Mouse (Mus musculus) C2C12 (cell line): ENCODE measurements at regions not wholly inside any gene's neighbourhood (a gene's known extent, or its start where the extent isn't known, plus 50 kb on each side); places are given as distances from the start of the nearest gene placed in this dataset.

Experiments
- H3K27me3 ChIP-seq: one replicate; pipeline ENCODE4 v1.6.1; 2011; ENCODE audit not compliant: control insufficient read depth, insufficient read depth, insufficient read length
- H3K36me3 ChIP-seq: one replicate; pipeline ENCODE4 v1.6.1; 2011; ENCODE audit not compliant: control insufficient read depth, insufficient read depth
- H3K4me3 ChIP-seq: one replicate; pipeline ENCODE4 v1.5.1; 2011; ENCODE audit warnings: mild to moderate bottlenecking, control low read depth; ENCODE audit not compliant: poor library complexity, insufficient read depth, severe bottlenecking
- H3K79me2 ChIP-seq: one replicate; pipeline ENCODE4 v1.6.1; 2011; ENCODE audit not compliant: control insufficient read depth, insufficient read depth
- H3K79me3 ChIP-seq: one replicate; pipeline ENCODE4 v1.6.1; 2011; ENCODE audit warnings: low read depth, control low read depth
- H3ac ChIP-seq: one replicate; pipeline ENCODE3; 2011; ENCODE audit warnings: low read depth; ENCODE audit not compliant: control insufficient read depth, insufficient read length
- CEBPB ChIP-seq: IDR thresholded peaks from one replicate; pipeline ENCODE4 v1.6.1; 2011; ENCODE audit warnings: low read depth, mild to moderate bottlenecking, control low read depth, moderate library complexity
- CTCF ChIP-seq: IDR thresholded peaks from one replicate; pipeline ENCODE4 v1.5.1; 2011; ENCODE audit not compliant: control insufficient read depth, insufficient read depth, insufficient read length
- FOSL1 ChIP-seq: IDR thresholded peaks from one replicate; pipeline ENCODE4 v1.8.0; 2011; ENCODE audit warnings: mild to moderate bottlenecking, low read length; ENCODE audit not compliant: poor library complexity, insufficient read depth, severe bottlenecking
- MAX ChIP-seq: IDR thresholded peaks from one replicate; pipeline ENCODE4 v1.6.1; 2011; ENCODE audit warnings: mild to moderate bottlenecking, control low read depth
- MYOD1 ChIP-seq: IDR thresholded peaks from one replicate; pipeline ENCODE4 v1.6.1; 2011; ENCODE audit warnings: low read depth; ENCODE audit not compliant: control insufficient read depth, insufficient read length
- MYOG ChIP-seq: IDR thresholded peaks from one replicate; pipeline ENCODE4 v1.6.1; 2011; ENCODE audit not compliant: control insufficient read depth, insufficient read length; ENCODE audit errors: extremely low read depth
- USF1 ChIP-seq: IDR thresholded peaks from one replicate; pipeline ENCODE4 v1.6.1; 2011; ENCODE audit warnings: low read depth, mild to moderate bottlenecking, control low read depth, moderate library complexity

DNA sequence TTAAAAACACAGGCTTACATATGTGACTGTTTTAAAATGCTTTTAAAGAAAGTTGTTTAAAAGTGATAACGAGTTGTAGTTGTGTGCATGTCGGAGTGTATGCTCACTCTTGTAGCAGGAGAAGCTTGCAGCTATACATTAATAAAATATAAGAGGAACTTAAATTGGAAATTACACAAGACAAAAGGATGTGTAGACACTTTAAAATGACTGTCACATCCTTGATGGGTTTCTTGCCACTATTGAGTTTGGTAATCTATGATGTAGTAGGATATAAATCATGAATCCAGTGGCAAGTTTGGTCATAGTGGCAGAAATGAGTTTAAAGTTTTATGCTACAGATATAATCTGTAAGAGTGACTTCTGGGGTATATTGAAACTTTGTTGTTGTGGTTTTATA, 504.3 kb downstream of the Plcl1 start:
- TF ChIP-seq MYOG (no peak), CEBPB (no peak), CTCF (no peak), MYOD1 (no peak), USF1 (no peak), FOSL1 (no peak), MAX (no peak)
- H3K27me3 ChIP-seq = peaks cover 4% of the 10 kb centered on the region

DNA sequence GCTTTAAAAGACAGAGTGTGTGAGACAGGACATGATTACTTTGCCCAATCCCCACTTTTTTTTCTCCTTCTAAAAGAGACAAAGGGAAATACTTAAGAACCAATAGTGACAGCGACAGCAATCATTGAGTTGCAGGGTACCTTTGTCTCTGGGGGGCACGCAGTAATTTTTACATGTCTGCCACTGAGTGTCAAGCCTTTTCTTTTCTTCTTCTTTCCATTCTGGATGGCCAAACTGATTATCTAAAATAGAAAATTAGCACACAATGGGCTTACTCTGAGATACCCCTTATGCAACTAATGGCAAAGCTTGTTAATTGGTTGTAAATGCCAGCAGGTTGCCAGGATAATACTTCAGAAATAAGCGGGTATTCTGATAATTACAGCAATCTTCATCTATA, 508.6 kb downstream of the Plcl1 start:
- H3K4me3 ChIP-seq = no peak overlapping the region
- peaks cover 7% of the 10 kb centered on the region for H3K27me3 ChIP-seq
- H3K79me3 ChIP-seq = no peaks in the 10 kb centered on the region
- H3K79me2 ChIP-seq = no peaks in the 10 kb centered on the region
- TF ChIP-seq CTCF = no peak
- no peak for TF ChIP-seq MYOD1
- no peak overlapping the region for H3ac ChIP-seq
- H3K36me3 ChIP-seq = no peaks in the 10 kb centered on the region

More for the DNA sequence above, 504.3 kb downstream of the Plcl1 start:
- Histone ChIP-seq H3K4me3 (no peak overlapping the region), H3K36me3 (no peaks in the 10 kb centered on the region), H3K79me2 (no peaks in the 10 kb centered on the region), H3K79me3 (no peaks in the 10 kb centered on the region), H3ac (no peak overlapping the region)

DNA sequence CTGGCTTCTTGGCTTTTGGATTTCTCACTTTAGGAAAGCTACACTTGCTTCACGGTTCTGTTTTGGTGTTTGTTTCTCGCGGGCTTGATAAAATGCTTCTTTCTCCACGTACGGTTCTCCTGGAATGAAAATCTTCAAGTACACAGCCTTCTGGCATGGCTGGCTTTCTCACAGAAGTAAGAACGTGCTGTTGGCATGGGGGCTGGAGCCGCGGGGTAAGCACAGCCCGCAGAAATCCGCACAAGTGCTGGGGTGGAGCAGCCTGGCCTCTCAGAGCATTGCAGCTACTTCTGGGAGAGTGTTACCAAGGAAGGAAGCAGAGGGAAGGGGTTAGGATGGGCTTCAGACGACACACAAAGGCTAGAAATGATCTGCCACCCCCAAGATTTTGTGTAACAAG, 510.2 kb downstream of the Plcl1 start:
- Histone ChIP-seq H3K4me3 (no peak overlapping the region), H3ac (no peak overlapping the region), H3K36me3 (no peaks in the 10 kb centered on the region), H3K27me3 (peaks cover 7% of the 10 kb centered on the region), H3K79me3 (no peaks in the 10 kb centered on the region), H3K79me2 (no peaks in the 10 kb centered on the region)
- TF ChIP-seq USF1 = no peak

DNA sequence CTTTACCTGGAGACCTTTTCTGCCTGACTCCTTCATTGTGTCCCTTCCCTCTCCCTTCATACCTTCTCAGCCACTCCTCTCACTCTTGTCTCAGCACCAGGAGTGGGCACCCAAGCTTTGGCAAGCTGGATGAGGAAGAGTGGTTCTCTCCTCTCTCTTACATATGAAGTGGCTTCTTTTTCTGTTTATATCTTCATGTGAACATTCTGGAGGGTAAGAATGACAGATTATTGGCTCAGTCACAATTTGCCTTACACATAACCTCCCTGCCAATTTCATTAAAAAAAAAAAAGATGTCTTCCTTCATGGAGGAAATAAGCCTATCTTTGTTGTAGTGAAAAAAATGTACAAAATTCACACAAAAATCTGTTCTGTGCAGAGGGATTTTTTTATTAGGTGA, 513.8 kb downstream of the Plcl1 start:
- TF ChIP-seq USF1 (no peak), MAX (no peak), CTCF (no peak), MYOD1 (no peak), FOSL1 (no peak), MYOG (no peak), CEBPB (no peak)
- no peaks in the 10 kb centered on the region for H3K36me3 ChIP-seq
- H3K27me3 ChIP-seq = peaks cover 3% of the 10 kb centered on the region
- no peaks in the 10 kb centered on the region for H3K79me2 ChIP-seq
- no peak overlapping the region for H3ac ChIP-seq
- H3K4me3 ChIP-seq = no peak overlapping the region
- no peaks in the 10 kb centered on the region for H3K79me3 ChIP-seq

DNA sequence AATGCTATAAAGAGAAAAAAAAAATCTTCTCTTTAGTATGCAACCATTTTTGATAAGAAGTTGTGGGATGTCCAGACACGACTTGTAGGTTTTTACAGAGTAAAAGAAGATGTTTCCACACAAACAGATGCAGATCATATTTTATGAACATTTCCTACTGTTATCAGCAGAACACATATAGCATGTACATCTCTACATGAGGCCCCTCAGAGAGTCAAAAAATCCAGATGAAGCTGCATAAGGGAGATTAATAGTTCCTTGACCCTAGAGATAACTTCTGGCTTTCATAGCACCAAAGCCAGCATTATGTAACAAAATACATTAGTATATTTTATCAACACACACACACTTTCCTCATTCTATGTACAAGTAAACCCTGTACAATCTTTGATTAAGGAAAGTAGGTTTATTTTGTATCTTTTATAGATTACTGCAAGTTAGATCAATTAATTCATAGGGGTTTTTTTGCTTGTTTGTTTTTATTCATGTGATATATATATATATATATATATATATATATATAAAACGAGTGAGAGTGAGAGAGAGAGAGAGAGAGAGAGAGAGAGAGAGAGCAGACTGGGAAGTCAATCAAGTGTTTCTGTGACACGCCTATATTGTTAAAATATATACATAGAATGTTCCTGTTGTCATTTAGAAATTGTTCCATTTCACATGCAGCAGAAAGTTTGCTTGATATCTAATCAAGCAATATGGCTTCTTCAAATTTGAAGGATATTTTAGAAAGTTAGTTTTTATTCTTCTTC, 541.2 kb downstream of the Plcl1 start:
- H3K79me3 ChIP-seq = no peaks in the 10 kb centered on the region
- no peak for TF ChIP-seq MAX
- TF ChIP-seq CTCF = no peak
- no peak for TF ChIP-seq FOSL1
- TF ChIP-seq USF1 = no peak
- TF ChIP-seq CEBPB = no peak
- TF ChIP-seq MYOG = no peak
- TF ChIP-seq MYOD1 = no peak
- no peaks in the 10 kb centered on the region for H3K27me3 ChIP-seq

DNA sequence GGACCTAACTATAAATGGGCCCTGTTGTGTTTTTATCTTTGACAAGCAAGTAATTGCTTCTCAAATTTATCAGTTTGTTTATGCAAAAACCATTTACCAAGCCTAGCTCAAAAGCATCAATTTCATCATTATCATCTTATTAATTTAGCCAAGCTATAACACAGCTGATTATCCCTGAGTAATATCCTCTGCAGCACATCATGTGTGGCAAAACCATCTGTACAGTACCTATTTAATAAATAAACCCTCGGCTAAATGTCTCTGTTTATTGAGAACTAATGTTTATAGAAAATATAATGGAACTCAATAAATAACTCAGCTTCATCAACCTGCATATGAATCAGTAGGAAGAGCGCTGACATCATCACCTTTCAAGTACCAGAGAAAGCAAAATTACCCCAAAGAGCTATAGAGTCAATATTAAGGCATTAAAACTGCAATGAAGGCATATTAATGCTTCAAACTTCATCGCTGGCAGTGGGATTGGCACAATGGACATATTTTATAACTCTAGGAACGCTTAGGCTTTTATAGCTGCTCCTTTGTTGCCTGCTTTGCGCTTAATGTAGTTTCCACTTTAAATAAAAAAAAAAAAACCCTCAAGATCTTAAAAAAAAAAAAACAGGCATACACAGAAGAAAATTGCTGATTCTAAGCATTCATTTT, 542.0 kb downstream of the Plcl1 start:
- no peaks in the 10 kb centered on the region for H3K36me3 ChIP-seq
- no peak for TF ChIP-seq MYOG
- TF ChIP-seq MYOD1 = no peak
- TF ChIP-seq CTCF = no peak
- TF ChIP-seq USF1 = no peak
- TF ChIP-seq MAX = no peak
- no peak for TF ChIP-seq FOSL1
- TF ChIP-seq CEBPB = no peak
- no peaks in the 10 kb centered on the region for H3K79me2 ChIP-seq
- H3K27me3 ChIP-seq = no peaks in the 10 kb centered on the region
- H3ac ChIP-seq = no peak overlapping the region
- no peaks in the 10 kb centered on the region for H3K79me3 ChIP-seq
- no peak overlapping the region for H3K4me3 ChIP-seq

More for the DNA sequence above, 541.2 kb downstream of the Plcl1 start:
- no peaks in the 10 kb centered on the region for H3K36me3 ChIP-seq
- no peak overlapping the region for H3ac ChIP-seq
- H3K4me3 ChIP-seq = no peak overlapping the region
- H3K79me2 ChIP-seq = no peaks in the 10 kb centered on the region
